Mouse (Mus musculus) cerebellum, adult 8-10 months (tissue): ENCODE results near the gene Wwox.
A peak's percentile ranks its signal among the peaks of the same experiment; 100 is the strongest.

ENCODE experiments used
- DNase-seq: peaks from one replicate; pipeline ENCODE4 v3.0.0; 2022

The Wwox gene

GRCm38 (mm10) chr8:114984500-114984899 is 545.0 kb downstream of the Wwox start:
- no peak for DNase-seq

- DNase-seq, result no peak
These were observed 546.5 kb downstream of the Wwox start for GRCm38 (mm10) chr8:114985996-114986395.

DNA sequence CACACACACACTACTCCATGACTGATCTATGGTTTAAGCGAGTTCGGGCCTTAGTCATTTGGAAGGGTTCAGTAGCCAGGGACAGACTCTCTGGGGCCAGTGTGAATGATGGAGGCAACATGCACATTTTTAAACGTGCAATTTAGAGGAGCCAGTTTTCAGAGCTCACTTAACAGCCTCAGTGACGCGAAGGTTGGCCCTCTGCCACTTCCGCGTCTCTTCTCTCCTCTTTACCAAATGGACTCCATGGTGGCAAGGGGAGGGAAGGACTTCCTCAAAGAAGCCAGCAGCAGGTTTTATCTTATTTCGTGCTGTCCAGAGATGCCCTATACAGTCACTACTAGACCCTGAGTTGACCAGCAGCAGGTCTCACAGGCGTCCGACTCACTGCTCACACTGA is 547.5 kb downstream of the Wwox start:
- DNase-seq, result no peak

DNA sequence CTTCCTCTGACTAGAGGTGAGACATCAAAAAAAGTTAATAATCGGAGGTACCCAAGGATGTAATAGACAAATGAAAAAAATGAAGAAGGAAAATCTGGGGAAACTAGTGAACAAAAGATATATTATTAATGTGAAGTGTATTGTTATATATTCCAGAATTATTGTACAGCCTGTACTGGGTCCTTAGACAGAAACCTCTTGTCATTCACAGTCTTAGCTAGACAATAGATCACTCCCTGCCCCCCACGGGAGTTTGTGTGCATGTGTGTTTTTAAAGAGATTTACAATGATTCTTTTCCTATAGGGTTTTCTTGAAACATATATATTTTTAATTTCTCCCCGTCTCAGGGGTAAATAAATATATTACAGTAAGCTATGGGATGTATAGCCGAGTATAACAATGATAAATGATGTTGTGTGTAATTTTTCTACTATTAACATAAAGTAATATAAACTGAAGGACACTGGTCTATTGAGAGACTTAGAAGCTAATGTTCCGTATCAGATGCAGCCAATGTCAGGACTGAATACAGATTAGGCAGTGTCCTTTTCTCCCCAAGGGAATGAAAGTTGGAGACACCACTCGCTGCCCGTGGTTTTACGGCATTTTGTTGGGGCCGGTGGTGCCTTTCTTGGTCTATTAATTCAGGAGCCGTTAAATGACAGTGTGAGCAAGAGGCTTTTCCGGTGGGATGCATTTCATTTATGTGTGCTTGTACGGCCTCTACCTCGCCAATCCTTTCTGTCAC is 551.6 kb downstream of the Wwox start:
- DNase-seq, result no peak

GRCm38 (mm10) chr8:115000736-115001135 is 561.3 kb downstream of the Wwox start:
- no peak for DNase-seq

GRCm38 (mm10) chr8:115005021-115005420 is 565.6 kb downstream of the Wwox start:
- DNase-seq, result no peak

DNA sequence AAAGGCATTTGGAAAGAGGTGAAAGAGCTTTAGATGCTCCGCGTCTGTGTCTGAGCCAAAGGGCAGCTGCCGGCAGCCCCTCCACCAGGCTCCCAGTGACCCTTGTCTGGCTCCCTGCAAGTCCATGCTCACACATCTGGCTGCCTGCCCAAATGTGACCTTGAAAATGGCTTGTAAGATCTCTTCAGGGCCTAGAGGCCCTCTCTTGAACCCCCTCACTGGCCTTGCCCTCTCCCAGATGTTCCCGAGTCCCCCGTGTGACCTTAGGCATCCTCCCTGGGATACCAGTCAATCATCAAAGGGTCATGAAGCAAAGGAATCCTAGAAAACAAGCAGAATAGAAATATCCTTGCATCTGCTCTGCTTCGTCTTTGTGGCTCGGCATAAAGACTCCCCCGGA is 567.1 kb downstream of the Wwox start:
- DNase-seq, result no peak

GRCm38 (mm10) chr8:115007280-115007679 is 567.8 kb downstream of the Wwox start:
- no peak for DNase-seq

- DNase-seq, result peak; percentile 10
These were observed 569.5 kb downstream of the Wwox start for GRCm38 (mm10) chr8:115008624-115009620.

DNA sequence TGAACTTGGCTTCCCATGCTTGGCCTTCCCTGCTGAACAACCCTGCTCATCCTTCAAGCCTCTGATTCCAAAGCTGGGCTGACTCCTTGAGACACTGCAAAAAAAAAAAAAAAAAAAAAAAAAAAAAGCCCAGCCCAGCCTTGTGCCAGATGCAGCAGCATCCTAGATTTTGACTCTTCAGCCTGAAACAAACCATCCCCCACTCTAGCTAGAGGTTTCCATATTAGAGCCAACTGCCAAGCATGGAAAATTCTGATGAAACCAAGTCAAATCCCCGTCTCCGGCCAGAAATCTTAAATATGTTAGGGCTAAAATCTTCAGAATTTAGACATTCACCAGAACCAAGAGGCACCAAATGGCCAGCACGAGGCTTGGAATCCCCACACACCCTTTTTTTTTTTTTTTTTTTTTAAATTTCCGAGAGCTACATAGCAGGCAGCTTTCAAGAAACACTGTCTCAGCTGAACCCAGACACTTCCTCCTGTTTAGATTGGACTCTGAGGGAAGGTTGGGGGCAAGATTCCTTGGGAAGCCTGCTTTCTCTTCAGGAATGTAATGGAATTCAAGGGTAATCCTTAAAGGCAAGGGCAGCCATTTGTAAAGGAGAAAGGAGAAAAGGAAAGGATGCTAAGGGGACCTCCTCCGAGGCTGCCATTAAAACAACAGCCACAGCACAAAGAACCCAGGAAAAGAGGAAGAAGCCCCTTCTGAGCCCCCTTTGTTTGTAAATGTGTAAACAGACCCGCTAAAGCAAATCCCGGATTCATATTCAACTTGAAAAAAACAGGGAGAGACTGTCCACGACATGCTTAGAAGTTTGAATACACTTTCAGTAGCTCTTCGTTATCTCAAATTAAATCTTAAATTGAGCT is 570.7 kb downstream of the Wwox start:
- no peak for DNase-seq

- DNase-seq, result no peak
These were observed 571.3 kb downstream of the Wwox start for GRCm38 (mm10) chr8:115010769-115011073.

DNA sequence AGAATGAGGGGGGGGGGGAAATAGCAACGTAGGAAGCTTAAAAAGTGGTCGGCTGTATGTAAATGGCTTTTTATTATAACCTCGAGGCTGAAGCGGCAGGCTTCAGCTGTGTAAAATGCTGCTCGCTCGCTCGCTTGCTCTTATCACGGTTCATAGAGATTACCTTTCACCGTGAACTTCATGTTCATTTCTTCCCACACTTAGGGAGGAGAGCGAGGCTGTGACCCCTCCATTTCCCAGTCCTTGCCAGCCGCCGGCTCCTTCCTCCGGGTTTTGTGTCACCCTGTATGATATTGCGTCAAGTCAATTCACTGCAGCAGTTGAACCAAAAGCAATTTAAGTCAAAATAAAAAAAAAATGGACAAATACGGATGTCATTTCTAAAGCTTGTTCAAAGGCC is 580.2 kb downstream of the Wwox start:
- DNase-seq, result no peak

DNA sequence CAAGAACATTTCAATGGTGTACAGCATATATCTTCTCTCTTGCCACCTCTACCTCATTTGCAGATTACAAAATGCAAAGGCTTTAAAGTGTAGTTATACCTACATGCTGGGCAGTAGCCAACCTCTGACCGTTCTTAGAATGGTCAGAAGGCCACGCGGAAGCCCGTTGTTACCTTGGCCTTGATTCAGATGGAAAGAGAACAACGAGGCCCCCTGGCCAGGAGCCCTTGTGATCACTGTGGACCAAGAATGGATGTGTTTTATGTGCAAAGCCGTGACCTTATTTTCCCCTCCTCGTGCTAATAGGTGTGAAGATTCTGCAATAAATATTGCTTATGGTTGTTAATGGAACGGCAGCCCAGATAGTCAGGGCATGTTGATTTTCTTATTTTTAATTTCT is 582.3 kb downstream of the Wwox start:
- no peak for DNase-seq

GRCm38 (mm10) chr8:115024062-115024461 is 584.6 kb downstream of the Wwox start:
- DNase-seq, result no peak

DNA sequence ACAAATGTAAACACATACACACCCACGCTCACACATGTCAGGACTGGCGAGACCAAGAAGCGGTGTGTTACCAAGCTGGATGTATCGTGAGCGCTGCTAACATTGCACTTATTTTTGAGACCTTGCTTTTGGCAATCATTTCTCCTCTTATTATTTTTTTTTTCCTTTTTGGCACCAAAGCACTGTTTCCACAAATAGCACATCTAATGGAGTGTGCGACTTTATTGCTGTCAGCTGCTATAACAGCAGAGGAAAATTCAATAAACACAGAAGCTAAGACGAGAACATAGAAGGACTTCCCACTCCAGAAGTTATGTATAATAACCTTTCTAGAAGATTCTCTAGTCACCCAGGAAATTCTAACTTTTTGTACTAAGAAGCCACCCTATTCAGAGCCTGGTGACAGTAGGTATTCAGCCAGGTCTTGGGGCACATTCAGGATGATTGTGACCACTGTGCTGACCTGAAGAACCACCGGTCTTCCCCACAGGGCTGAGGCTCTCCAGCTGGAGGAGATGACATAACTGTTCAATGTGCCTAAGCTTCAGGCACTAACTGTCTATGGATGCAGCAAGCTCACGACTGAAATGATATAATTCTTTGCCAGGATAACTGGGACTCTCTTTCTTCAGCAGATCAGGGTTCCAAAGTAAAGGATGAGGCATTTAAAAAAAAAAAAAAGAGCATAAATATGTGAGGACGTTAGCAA is 586.1 kb downstream of the Wwox start:
- DNase-seq, result no peak

GRCm38 (mm10) chr8:115026201-115026600 is 586.7 kb downstream of the Wwox start:
- DNase-seq, result no peak

GRCm38 (mm10) chr8:115033194-115033593 is 593.7 kb downstream of the Wwox start:
- DNase-seq, result no peak

GRCm38 (mm10) chr8:115036016-115036415 is 596.6 kb downstream of the Wwox start:
- DNase-seq, result no peak

DNA sequence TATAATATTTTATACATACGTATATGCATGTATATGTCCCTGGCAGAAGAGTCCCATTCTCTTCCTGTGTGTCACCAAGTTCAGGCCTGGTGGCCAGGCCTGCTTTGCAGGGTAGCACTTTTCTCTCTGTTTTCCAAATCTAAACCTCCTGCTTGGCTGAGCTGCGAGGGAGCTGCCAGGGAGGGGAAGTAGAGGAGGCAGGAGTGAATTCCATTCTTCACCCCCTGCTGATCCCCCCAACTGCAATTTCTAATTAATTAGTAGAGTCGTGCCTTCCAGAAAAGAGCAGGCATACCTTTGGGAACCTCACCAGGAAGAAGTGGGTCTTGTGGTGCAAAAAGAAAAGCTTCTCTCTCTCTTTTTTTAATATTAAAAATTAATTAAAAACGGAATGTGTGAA is 599.0 kb downstream of the Wwox start:
- no peak for DNase-seq

- no peak for DNase-seq
These were observed 606.3 kb downstream of the Wwox start for GRCm38 (mm10) chr8:115045746-115046145.

GRCm38 (mm10) chr8:115046496-115046895 is 607.0 kb downstream of the Wwox start:
- no peak for DNase-seq

DNA sequence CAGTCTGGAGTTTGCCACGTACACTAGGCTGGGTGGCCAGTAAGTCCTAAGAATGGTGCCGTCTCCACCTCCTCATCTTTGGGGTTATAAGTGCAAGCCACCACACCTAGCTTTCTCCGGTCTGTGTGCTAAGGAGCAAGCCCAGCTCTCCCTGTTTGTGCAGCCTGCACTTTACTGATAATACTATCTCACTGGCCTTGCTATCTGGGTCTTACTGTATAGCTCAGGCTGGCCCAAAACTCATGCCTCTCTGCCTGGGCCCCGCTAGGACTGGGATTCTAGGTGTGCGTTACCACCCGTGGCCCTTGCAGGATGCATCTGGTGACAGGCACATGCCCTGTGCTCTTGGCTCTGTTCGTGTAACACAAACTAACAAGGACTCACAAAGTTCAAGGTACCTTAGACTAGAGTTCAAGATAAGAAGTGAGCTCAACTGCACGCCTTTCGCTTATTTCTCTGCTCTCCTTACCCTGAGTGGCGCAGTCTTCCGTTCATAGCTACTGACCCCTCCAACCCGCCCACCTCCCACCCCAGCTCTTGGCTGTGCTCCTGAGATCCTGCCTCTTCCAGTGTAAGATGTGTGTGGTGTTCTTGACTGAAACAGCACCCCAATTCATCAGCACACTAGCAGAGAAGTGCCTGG is 618.9 kb downstream of the Wwox start:
- DNase-seq, result no peak
